Mouse (Mus musculus): ENCODE data around the gene Atp7b.

The Atp7b gene

DNA sequence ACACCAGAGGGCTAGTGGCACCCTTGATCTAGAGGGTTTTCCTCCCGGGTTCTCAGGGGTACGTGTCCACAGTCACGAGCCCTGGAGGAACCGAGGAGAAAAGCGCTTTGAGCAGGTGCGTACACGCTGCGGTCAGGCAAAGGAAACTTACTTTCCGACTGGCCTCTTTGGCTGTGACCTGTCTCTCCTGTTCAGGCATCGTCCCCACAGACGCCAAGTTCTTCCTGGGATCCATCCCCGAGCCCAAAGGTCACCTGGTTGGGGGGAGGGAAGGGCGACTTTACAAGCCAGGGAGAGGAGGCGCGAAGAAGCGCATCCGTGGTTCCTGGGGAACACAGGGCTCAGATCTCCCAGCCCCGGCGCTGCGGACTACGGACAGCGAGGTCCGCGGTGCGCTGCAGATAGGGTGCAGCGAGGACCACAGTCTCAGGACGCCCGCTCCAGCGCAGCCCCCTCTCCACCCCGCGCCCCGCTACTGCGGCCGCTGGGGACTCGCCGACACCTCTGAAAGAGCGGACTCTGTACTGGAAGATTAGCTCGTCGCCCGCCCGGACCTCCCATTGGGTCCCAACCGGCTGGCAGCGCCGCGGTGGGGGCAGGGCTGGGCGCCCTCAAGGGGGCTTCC is at the start of gene Atp7b:
TSS of gene Atp7b (minus strand) at position 485 of the 625 bp plus-strand sequence.
- peak; percentile 41 for DNase-seq (ENCODE audit: low read depth, low spot score)

DNA sequence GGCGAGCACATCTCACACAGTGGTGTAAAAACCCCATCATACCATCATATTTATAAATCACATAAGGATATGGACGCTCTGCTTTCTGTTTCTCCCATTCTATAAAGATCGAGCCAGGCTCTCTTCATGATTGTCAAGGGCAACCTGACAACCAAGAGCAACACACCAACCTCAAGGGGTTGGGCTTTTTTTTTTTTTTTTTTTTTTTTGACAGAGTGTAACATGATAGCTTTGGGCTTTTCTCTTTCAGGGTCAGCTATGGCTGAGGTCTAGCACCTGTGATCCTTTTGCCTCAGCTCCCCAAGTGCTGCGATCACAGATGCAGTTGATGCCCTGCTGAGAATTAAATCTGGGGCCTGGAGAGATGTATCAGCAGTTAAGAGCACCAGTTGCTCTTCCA is 46.9 kb upstream of the Atp7b start:
- no peak for DNase-seq (ENCODE audit: low read depth, low spot score)

DNA sequence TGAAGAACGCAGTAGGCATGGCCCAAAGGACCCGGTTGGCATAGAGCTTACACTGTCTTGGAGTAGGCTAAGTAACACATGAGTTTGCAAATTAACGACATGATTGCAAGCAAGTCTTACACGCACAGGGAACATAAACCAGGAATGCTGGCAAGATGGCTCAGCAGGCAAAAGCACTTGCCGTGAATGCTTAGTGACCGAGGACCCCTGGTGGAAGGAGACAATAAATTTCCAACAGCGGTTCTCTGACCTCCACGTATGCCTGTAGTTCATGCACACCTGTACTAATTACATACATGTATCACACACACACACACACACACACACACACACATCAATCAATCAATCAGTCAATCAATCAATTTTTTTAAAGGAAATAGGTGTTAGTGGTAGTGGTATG is 31.5 kb upstream of the Atp7b start:
- DNase-seq (ENCODE audit: low read depth, low spot score): no peak

DNA sequence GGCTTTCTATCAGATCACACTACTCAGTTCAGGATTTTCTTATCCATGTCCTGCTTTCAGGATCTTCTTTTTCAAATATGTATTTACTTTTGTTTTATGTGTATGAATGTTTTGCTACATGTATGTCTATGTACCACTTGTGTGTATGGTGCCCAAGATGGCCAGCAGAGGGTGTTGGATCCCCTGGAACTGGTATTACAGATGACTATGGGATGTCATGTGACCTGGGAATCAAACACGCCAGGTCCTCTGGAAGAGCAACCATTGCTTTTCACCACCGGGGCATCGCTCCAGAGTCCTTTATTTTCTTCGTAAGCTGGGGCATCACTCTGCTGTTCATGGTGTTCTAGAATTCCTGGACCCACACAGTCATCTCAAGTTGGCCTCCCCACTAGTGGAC is 29.1 kb upstream of the Atp7b start:
- DNase-seq (ENCODE audit: low read depth, low spot score): no peak

DNA sequence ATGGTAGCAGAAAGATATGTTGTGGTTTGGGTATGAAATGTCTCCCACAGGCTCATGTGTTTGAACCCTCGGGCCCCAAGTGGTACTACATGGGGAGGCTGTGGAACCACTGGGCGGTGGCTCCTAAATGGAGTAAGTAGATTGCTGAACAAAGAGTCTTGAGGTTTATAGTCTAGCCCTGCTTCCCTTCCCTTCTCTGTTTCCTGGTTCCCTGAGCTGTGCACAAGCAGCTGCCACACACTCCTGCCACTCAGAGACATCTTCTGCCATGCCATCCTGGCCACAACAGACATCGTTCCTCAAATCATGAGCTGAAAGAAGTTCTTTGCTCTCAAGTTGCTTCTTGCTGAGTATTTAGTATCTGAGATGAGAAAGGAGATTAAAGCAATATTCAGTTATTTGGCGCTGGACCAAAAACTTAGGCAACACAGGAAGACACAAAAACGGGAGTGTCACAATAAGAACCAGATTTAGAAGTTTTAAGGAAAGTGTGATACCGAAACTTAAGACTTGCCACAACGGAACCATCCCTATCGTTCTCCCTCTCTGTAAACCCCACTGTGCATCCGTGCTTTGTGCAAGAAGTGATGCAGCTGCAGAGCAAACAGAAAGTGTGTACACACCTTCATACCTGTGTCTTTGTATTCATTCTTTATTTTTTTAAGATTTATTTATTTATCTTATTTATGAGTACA is 19.4 kb upstream of the Atp7b start:
- no peak for DNase-seq (ENCODE audit: low read depth, low spot score)

DNA sequence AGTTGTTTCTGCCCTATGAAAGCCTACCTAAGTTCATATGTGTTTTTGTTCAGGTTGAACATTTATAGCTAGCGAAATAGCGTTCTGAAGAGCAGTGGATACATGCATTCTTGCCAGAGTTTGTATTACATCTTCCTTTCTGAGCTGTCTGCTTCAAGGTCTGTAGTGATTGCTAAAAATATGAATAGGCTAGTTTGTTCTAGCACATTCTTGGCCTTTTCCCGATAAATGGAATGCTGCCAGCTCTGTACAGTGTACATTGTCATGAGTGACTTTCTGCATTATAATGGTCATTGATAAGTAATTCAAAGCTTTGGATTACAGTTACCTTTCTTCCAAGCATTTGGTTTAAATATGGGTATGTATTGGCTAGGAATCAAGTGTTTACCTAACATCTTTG is 1.0 kb upstream of the Atp7b start:
- no peak for DNase-seq (ENCODE audit: low read depth, low spot score)

DNA sequence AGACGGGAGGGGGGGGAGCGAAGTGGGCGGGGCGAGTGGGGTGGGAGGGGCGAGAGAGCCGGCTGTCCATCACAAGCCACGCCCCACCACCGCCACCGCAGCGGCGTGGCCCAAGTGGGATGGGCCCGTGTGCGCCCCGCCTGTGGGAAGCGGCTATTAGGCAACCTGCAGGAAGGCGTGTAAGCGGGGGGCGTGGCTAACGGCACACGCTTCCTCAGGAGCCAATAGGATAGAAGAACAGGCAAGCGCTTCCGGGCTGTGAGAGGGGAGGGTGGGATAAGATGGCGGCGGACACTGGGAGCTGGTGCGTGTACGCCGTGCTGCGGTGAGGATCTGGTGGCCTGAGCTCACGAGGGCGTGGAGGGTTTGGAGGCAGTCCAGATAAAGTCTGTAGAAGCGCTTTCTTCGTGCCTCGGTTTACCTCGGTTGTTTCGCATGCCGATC is 363 bp upstream of the Atp7b start, which contains the start of gene Alg11:
TSS of gene Alg11 (plus strand) at position 276 of the 444 bp plus-strand sequence.
- DNase-seq (ENCODE audit: low read depth, low spot score): peak; percentile 98

DNA sequence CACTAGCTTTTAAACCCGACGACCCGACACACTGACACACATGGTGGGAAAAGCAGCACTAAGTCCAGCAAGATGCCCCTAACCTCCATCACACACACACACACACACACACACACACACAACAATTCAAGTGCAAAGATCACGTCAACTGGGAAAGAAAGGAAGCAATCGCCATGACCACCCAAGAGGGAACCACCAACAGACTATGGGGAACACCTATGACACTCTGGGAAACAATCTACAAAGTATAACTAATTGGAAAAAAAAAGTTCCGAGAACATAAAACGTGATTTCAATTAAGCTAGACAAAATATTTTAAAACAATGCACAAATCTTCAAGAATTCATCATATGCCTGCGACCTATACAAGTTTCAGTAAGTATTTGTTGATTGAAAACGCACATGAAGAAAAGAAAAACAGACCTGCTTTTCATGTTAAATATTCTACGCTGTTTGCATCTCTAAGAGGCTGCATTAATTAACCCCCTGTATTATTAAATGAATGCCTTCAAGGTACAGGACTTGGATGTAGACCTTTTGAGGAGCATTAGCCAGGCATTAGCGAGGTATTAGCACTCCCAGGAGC is 859 bp downstream of the Atp7b start:
- peak; percentile 27 for DNase-seq (ENCODE audit: low read depth, low spot score)

DNA sequence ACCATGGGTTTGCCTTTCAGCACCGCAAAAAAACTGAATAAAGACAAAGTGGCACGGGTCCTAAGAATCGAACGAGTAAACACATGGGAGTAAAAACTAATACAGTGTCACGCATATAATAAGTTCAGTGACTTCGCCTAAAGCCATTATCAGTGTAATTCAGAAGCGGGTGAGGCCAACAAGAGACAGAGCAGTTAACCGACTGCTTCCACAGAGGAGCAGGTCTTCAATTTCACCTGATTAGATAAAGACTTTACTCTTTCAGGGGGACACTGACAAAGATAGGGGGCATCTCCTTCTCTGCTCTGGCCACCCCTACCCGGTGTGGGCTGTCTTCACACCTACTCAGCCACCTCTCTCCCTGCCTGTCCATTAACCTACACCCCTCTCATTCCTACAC is 1.7 kb downstream of the Atp7b start:
- peak; percentile 36 for DNase-seq (ENCODE audit: low read depth, low spot score)

DNA sequence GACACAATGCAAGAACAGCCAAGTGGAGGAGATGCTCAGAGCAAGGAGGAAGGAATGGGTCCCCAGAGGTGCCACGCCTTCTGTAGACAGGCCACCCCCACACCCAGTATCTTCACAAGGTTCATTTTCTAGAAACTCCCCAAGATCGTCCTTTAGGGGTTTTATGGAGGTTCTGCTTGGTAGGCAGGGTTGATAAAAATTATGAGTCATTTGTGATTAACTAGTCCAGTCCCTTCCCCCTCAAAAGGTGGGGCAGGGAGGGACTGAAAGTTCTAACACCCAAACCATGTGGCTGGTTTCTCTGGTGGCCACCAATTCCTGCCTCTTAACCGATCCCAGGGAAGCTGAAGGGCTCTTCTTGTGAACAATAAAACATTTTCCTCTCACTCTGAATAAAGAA is 3.3 kb downstream of the Atp7b start:
- DNase-seq (ENCODE audit: low read depth, low spot score): no peak

DNA sequence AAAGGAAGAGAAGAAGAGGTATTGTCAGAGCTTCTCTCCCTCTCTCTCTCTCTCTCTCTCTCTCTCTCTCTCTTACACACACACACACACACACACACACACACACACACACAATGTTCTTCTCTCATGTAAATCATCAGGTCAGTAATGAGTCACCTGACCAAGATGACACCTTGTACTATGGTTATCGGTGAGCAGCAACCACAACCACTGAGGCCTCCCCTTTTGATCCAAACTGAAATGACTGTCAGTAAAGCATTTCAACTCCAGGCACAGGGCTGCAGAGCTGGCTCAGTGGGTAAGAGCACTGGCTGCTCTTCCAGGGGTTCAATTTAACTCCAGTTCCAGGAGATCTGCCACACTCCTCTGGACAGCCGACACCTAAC is 4.6 kb downstream of the Atp7b start:
- DNase-seq (ENCODE audit: low read depth, low spot score): peak; percentile 8

DNA sequence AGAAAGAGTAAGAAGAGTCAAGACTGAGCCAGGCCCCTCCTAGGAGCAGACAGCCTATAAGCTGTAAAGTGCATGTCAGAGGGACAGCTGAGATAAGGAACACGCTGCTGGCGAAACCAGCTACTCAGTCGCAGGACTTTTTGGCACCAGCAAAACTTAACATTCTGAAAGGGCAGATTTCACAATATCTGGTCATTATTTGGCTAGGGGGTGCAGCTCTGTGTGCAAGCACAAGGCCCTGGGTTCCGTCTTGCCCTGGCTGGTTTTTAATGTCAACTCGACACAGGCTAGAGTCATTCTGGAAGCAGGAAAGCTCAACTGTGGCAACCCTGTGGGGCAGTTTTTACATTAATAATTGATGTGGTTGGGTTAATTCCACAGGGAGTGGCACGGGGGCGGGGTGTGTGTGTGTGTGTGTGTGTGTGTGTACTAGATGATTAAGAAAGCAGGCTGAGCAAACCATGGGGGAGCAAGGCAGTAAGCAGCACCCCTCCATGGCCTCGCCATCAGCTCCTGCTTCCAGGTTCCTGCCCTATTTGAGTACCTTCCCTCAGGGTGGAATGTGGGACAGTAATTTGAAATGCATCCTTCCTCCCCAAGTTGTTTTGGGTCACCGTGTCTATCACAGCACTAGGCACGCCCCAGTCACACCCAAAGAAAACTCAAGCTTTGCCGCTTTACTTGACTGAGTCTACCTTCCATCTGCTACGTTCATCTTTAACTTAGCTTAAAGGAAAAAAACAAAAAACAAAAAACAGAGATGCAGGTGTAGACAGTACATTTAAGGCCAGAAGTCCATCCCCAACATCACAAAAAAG is 5.2 kb downstream of the Atp7b start:
- peak; percentile 48 for DNase-seq (ENCODE audit: low read depth, low spot score)

DNA sequence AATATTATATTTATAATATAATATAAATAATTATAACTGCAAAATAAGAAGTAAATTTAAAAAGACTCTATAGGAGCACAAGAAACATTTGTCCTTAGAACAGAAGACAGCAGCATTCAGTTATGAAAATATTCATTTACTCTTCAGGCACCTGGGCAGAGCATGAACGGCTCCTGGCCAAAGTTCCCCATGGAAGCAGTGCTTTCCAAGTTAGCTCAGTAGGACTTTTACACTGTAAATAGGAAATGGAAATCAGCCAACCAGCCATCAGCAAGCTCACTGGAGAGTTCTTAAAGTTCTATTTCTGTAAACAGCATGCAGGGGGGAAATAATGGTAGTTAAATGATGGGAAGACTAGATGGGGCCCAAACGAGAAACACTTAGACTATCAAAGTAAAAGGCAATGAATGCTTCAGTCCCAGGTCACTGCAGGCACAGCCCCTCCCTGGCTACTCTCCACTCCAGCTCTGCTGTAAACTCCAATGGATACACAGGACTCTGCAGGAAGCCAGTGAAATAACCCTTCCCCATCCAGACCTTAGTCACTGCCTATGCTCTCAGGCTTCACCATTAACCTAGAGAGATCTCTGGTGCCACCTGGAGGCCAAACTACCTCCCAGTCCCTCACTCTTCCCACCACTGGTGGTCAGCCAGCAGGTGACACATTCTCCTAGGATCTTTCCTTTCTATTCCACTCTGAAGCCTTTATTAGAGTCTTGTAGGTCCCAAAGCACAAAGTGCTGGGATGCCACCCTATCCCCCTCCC is 12.2 kb downstream of the Atp7b start:
- peak; percentile 37 for DNase-seq (ENCODE audit: low read depth, low spot score)

DNA sequence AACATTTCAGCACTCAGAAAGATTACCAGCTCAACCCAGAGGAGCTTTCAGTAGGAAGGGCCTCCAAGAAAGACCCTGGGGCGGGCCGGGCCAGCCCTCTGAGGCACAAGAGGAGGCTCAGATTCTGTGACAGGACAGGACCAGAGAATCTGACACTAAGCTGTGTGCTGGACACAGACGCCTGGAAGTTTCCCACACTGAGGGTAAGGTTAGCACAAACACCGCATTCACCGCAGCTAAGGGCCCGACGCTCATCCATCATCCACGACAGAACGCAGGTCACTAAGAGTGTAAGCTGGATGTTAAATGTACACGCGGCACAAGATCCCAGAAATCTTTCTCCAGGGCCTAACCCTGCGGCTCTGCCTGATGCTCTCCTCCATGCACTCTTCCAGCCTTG is 16.4 kb downstream of the Atp7b start:
- no peak for DNase-seq (ENCODE audit: low read depth, low spot score)

DNA sequence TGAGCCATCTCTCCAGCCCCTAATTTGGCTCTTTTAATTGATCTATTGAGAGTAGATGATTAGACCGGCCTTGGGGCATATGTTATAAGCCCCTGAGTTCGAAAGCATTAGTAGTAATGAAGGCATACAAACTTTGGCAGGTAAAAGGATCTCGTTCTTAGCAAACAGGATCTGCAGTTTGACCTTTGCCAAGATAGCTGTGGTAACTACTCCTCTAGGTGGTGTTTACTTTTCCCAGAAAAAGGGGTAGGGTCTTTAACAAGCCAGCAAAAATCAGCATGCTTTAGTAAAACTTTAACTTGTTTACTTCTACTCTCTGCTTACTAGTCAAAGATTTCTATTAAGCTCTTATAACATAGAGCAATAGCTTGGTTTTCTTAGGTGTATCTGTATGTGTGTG is 17.6 kb downstream of the Atp7b start:
- no peak for DNase-seq (ENCODE audit: low read depth, low spot score)

DNA sequence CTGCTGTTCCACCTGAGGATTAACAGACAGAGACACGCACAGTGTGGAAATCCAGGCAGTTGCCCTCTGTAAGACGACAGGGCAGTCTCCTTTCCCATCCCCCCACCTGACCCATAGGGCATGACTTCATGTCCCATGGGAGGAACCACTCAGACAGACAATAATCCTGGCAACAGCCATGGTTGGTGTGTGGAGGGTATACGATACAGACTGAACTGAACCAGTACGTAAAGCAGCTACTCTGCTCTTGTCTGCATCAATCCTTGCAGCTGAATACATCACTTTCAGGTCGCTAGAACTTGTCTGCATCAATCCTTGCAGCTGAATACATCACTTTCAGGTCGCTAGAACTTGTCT is 20.0 kb downstream of the Atp7b start:
- no peak for DNase-seq (ENCODE audit: low read depth, low spot score)

DNA sequence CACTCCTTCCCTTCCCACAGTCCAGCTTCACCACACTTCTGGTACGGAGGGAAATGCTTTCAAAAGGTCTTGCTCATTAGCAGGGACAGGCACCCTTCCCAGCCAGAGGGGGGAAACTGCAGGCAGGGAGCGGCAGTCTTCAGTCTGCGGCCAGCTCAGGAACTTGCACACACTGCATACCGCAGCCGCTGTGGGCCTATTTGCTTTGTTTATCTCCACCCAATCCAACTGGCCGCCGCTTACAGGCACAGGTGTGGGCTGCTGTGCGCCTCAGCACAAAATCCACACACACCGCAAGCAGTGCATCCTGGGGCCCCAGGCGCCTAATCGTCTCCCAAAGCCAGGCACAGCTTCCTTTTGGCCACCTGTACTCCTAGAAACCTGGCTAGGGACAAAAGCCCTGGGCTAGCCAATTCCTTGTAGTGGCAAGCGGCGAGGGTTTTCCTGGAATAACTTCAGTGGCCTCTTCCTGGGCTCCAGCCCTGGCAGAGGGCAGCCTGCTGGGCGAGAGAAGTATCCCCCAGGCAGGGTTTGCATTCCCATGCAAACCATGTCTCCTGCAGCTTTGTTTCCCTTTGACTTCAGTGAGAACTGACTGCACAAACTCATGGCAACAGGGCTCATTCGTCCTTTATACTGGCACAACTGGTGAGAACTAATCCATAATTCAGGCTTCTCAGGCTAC is 20.5 kb downstream of the Atp7b start:
- DNase-seq (ENCODE audit: low read depth, low spot score): no peak

DNA sequence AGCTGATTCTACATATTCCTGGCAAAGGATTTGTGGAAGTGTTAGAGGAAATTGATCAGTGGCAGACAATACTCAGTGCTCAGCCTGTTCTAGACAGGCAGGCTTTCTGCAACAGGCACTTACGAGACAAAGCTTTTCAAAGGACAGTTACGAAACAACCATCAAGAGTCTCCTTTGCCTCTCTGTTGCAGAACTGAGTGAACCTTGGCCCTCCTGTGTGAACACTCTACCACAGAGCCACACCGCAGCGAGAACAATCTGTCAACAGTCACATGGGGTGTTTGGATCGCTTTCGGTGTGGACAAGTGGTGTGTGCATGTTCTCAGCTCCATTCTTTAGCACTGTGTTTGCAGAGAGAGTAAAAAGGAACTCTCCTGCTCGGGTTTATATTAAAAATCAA is 23.1 kb downstream of the Atp7b start:
- DNase-seq (ENCODE audit: low read depth, low spot score): no peak

DNA sequence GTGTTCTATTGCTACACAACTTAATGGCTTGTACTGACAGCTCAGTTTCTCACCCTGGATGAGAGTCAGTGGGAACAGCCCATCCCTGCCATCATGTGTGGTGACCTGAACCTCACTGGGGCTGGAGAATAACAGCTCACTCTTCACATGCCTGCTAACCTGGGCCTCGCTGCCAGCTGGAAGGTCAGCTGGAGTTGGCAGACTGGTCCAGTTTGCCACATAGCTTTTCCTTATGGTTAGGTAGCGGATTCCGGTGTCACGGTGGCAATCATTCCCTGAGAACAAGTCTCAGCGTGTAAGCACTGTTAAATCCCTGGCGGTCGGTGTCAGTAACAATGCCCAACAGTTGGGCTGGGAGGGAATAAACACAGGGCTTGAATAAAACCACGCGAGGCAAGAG is 24.0 kb downstream of the Atp7b start:
- no peak for DNase-seq (ENCODE audit: low read depth, low spot score)

DNA sequence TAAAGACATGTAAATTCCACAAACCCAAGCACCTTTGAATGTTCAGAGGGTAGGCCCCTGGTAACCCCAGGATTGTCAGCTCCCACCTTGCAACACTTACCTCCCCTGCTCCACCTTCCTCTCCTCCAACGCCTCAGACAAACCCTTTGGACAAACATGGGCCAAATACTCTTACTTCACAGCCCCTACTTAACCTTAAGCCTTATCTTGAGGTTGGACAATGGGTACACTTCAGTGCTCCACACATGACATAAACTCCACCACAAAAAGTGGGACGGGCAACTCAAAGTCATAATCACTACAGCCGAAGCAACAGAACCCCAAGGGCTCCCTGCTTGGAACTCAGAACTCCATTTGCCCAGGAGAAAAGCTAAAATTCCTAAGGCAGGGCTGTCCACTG is 29.1 kb downstream of the Atp7b start:
- DNase-seq (ENCODE audit: low read depth, low spot score): no peak

DNA sequence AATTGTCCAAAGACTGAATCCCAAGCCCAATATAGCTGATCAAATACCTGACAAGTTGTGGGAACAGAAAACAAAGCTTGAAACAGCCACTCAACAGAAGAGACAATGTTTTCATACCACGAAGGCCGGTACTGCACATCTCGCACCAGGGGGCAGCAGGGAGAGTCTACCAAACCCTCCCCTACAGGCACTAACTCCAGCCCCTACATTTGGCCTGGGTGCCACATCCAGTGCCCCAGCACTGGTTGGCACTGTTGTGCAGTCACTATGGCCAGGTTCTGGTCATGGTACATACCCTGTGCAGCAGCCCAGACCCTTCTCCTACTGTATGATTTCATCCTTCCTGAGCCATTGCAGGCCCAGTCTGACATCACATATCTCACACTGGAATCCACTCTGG is 31.1 kb downstream of the Atp7b start:
- no peak for DNase-seq (ENCODE audit: low read depth, low spot score)
